Mouse (Mus musculus) left cerebral cortex, adult 18-20 months (tissue): ENCODE results near the gene Mcoln1. TPM values are rescaled to one million over a fixed set of nuclear protein-coding genes. Genes with fewer than 3 reads are reported as not detected.

Experiments
- DNase-seq, 2 experiments: peaks; one replicate each; pipeline ENCODE4 v3.0.0; 2021 to 2022; ENCODE audit warnings: low spot score in 2 of 2, mixed read lengths in 1 of 2
- total RNA-seq, 2 experiments: library from RNA; stranded (reverse); gene quantifications; 2 replicates each; pipeline ENCODE4 v1.2.3; 2021

Gene Mcoln1
- total RNA-seq, 2 experiments from 2014 or later: 82.2 to 92.0 TPM

DNA sequence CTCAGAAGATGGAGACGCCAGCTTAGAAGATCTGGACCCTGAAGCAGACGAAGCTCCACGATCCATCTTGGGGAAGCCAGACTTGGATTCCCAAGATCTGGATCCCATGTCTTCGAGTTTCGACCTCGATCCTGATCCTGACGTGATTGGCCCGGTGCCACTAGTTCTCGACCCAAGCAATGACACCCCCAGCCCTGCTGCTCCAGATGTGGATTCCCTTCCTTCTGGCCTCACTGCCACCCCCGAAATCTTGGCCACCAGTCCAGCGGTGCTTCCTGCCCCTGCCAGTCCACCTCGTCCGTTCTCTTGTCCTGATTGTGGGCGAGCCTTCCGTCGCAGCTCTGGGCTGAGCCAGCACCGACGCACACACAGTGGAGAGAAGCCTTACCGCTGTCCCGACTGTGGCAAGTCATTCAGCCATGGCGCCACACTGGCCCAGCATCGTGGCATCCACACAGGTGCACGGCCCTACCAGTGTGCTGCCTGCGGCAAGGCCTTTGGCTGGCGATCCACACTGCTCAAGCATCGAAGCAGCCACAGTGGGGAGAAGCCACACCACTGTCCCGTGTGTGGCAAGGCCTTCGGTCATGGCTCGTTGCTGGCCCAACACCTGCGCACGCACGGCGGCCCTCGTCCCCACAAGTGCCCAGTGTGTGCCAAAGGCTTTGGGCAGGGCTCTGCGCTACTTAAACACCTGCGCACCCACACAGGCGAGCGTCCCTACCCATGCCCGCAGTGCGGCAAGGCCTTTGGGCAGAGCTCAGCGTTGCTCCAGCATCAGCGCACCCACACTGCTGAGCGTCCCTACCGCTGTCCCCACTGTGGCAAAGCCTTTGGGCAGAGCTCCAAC lies 4.5 kb upstream of the Mcoln1 start:
- DNase-seq: no peak

DNA sequence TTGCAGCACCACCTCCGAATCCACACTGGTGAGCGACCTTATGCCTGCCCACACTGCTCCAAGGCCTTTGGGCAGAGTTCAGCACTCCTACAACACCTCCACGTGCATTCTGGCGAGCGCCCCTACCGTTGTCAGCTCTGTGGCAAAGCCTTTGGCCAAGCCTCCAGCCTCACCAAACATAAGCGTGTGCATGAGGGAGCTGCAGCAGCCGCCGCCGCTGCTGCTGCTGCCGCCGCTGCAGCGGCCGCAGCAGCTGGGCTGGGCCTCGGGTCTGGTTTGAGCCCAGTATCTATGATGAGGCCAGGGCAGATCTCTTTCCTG lies 3.9 kb upstream of the Mcoln1 start:
- DNase-seq: no peak

DNA sequence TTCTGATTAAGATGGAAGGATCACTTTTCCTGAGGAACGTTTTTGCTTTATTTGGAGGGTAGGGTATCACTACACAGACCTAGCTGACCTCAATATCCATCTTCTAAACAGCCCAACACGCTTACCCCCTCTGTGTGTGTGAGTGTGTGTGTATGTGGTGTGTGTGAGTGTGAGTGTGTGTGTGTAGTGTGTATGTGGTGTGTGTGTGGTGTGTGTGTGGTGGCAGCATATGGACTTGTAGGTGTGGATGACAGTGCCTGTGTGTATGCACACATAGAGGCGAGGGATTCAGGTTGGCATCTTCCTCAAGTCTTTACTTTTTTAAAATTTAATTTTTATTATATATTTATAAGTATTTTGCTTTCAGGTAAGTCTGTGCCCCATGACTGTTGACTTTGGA lies 1.7 kb upstream of the Mcoln1 start:
- DNase-seq: no peak

DNA sequence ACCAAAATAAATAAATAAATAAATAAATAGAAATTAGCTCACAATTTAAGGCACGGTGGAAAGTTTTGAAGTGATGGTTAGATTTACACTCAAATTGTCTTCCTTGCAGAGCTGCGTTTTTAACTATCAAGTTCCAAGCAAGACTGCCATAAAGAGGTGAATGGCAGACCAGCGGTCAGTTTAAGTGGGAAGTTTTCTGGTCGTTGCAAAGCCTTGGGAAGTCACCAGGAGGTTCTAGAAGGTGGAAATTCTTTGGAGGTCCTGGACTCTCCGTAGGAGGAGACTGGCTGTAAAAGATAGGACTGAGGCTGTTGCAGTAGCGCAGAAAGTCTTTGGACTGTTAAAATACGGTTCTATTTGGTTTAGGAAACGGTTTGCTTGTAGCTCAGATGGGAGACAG lies 506 bp upstream of the Mcoln1 start:
- DNase-seq: no peak

DNA sequence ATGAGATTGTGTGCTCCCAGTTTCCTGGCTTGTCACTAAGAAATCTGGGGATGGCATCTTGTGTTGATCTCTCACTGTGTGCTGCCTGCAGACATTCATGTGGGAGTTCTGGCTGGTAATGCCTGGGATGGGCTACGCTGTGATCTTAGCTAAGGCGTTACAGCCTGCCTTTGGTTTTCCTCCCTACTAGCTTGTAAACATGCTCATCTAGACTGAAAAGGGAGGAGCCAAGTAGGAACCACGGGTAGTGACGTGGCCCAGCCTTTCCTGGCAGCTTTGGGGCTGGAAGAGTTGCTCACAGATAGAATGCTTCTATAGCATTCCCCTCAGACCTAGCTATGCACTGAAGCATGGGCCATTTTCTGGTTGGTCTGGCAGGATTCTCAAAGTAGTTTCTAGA lies 2.0 kb downstream of the Mcoln1 start:
- DNase-seq: peak in 1 of 2 experiments; percentile 42

DNA sequence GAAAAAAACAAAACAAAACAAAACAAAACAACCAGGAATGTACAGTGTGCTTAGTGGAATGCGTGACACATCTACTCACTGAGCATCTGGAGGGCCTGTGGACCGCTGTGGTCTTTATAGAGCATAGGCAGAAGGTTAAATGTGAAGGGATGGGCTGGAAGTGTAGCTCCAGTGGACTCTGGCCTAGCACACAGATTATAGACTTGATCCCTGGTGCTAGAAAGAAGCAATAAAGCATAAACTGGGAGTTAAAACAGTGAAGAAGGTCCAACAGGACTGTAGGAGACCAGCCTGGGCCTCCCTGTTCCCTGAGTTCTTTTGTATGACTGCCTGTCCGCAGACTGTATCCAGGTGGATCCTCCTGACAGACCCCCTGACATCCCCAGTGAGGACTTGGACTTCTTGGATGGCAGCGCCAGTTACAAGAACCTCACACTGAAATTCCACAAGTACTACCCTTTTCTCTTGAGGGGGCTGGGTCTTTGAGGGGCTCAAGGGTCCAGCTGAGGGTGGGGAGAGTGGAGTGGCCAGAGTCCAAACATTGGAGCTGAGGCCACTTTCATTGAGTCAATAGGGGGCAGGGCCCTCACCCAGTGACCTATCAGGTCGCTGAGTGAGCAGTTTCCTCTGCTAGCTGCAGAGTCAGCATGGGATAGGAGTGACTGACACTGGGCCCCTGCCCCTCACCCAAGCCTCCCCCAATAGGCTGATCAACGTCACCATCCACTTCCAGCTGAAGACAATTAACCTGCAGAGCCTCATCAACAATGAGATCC lies 7.9 kb downstream of the Mcoln1 start:
- DNase-seq: no peak

DNA sequence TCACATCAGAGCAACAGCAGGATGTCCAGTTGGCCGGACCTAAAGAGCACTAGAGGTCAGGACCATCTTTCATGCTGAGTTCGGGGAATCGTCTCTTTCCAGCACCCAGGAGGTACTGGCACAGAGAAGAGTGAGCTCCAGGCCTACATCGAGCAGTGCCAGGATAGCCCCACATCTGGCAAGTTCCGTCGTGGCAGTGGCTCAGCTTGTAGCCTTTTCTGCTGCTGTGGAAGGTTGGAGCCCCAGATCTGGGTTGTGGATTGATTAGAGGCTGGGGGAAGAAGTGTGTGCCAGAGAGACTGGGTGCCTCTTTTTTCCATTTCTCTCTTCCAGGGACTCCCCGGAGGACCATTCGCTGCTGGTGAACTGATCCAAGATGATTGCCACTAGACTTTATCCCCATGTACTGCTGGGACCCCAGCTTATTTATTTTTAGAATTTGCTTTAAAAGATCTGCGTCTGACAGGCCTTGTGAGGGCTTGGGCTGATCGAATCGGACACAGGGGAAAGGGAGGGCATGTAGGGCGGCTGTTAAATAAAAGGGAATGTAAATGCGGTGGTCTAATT lies 14.5 kb downstream of the Mcoln1 start:
- DNase-seq: no peak

DNA sequence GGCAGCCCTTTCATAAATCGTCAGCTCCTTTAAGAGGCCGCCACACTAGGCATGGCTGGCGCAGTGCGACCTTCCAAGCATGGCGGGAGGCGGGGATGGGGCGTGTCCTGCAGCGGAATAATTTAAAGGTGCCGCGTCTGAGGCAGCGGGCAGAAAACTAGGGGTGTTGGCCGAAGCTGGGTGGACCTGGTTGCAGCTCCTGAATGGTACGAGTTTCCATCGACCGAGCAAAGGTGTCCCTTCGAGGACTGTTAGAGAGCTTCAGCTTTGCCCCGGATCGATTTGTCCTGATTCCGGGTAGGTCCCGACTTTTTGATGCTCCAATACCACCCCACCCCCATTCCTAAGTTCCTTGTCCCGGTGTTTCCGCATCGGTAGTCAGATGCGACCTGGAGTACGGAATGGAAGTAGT lies 15.0 kb downstream of the Mcoln1 start, which contains the start of gene Pnpla6:
Gene Pnpla6, plus strand, starts transcription at position 125 of the 412 bp plus-strand sequence.
- peak; percentile 90 to 92 for DNase-seq

DNA sequence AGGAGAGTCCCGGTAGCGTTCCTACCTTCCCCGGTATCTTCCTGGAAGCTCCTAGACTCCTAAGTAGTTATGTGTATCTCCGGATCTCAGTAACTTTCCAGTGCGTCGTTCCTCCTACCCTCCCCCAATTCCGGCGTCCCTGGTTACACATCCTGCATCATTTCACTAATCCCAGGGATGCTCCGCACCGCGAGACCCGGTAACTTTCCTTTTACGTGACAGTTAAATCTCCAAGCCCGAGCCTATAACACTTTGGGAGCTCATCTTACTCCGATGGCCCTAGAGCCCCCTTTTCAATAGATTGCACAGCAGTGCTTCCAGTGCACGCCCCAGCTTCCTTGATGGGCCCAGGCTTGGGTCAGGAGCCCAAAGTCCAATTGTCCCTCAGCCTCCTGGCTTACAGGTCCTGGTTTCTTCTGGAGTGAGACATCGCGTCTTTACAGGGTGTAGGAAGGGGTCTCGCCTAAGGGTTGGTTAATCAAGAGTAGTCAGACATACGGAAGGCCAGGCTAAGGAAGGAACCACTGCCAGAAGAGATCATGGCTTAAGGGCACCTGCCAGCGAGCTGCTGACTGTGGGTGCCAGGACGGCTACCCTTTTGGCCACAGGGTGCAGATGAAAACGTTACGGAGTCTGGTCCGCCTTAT lies 15.6 kb downstream of the Mcoln1 start:
- peak; percentile 55 to 62 for DNase-seq

DNA sequence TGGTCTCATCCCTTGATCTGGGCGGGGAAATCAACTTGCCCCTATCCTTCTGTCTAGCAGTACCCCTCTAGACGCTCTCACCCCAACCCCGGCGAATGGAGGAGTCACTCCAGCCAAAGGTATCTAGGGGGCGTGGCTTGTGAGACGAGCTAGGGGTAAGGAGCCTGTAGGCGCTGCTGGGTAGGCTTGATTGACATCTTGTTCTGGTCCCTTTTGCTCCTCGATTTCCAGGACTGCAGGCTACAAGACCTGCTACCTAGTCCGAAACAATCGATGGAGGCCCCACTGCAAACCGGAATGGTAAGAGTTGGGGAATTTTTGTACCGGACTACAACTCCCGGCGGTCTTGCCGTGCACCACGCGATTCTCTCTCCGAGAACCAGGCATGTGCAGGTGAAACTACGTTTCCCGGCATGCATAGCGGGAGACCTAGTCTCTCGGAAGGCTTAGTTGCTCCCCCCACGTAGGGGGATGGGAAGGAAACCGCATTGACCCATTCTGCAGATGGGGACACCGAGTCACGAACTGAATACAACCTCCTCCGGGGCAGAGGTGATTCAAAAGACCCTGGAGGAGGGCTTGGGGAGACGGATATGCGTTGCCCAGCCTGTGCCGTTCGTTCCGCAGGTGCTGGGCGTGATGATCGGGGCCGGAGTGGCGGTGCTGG lies 16.3 kb downstream of the Mcoln1 start:
- DNase-seq: peak; percentile 95 to 98

DNA sequence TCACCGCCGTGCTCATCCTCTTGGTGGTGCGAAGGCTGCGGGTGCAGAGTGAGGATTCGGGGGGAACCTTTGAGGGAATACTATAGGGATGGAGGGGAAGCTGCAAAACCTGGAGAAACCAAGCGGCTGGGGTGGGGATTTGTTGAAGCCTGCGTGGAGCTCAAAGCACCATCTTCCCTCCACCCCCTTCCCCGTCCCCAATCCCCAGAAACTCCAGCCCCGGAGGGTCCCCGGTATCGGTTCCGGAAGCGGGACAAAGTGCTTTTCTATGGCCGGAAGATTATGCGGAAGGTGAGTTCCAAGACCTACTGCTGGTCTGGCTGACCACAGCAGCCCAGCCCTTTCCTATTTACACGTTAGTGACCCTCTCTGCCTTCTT lies 16.8 kb downstream of the Mcoln1 start:
- DNase-seq: peak in 1 of 2 experiments; percentile 18

DNA sequence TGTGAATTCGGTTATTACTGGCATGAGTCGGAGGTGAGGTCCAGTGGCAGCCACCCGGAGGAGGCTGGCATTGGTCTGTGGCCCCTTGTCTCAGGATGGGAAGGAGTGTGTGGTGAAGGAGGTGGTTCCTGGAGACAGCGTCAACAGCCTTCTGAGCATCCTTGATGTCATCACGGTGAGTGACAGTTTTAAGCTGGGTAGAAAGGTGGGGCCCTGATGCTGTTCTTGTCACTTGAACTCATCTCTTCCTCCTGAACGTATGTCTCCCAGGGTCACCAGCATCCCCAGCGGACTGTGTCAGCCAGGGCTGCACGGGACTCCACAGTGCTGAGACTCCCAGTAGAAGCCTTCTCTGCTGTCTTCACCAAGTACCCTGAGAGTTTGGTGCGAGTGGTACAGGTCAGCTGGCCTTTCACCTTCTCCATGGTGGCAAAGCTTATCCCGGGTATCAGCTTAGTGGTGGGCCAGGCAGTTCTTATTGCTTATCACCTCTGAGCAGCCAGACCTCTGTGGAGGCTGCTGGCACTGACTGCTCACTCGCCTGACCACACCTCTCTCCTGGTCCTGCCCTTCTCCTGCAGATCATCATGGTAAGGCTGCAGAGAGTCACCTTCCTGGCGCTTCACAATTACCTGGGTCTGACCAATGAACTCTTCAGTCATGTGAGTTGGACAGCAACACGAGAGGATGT lies 21.9 kb downstream of the Mcoln1 start:
- DNase-seq: no peak

DNA sequence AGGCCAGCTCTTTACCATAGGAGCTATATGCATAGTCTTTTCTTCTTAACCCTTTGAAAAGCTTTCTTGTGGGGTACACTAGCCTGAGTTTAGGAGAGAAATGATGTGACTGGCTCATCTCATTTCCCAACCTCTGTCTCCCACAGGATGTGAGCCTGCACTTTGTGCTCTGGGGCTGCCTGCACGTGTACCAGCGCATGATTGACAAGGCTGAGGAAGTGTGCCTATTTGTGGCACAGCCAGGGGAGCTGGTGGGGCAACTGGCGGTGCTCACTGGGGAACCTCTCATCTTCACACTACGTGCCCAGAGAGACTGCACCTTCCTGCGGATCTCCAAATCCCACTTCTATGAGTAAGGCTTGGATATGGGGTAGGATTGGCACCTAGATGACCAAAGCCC lies 30.6 kb downstream of the Mcoln1 start:
- no peak for DNase-seq

DNA sequence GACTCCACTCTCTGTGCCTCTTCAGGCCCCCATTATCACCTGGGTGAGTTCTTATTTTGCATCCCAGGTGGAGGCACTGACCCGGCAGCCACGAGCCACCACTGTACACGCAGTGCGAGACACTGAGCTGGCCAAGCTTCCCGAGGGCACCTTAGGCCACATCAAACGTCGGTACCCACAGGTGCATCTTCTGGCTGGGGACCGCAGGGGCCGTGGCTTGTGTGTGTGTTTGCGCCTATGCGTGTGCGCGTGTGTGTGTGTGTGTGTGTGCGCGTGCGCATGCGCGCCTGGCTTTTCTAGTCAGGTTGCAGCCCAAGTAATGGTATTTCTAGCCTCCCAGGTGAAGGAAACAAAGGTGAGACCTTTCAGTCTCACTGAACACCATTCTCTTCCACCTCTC lies 31.7 kb downstream of the Mcoln1 start:
- DNase-seq: no peak

DNA sequence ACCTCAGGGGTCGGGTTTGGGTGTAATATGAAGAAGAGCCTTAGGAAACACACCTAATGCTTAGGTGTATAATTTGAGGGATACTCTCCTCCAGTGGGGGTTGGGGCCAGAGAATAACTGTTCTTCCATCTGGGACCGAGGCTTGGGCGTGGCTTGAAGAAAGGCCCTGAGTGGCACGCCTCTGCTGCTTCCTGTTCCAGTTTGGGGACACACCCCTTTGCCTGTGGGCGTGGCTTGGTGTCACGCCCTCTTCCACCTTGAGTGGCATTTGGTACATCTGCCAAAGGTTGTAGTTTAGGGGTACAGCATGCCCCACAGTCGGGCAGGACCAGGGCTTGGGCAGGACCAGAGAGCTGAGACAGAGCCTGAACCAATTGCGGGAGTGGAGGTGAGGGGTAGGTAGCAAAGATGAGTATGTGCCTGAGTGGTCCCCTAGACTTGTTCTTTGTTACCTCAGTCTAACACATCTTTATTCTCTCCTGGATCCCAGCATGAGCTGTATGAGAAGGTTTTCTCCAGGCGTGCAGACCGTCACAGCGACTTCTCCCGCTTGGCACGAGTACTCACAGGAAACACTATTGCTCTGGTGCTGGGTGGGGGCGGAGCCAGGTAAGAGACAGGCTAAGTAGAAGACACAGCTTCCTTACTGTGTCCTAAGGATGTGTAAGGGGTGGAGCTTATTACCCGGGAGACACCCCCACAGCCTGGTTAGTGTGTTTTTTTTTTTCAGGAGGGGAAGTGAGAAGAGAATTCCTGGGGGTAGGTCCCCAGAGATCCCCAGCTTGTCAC lies 36.0 kb downstream of the Mcoln1 start:
- no peak for DNase-seq

DNA sequence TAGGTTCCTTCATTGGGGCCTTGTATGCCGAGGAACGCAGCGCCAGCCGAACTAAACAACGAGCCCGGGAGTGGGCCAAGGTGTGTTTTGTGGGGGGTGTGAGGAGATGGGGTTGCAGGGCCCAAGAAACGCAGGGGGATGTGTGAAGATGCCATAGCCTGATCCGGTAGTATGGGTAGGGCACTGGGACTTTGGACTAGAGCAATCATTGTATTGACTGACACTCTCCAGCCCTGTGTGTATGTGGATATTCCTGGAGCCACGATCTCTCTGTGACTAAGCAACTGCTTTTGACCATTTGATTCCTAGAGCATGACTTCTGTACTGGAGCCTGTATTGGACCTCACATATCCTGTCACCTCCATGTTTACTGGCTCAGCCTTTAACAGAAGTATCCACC lies 36.7 kb downstream of the Mcoln1 start:
- no peak for DNase-seq

DNA sequence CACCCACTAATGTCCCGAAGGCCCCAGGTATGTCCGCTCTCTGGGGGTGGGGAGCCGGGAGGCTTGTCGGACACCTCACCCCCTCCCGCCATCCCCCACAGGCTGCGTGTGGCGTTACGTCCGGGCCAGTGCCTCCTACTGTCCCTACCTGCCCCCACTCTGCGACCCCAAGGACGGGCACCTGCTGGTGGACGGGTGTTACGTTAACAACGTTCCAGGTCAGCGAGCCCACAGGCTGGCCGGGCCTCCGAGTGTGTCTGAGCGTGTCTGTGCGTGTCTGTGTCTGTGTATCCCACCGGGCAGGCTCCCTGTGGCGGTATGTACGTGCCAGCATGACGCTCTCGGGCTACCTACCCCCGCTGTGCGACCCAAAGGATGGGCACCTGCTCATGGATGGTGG lies 37.4 kb downstream of the Mcoln1 start:
- no peak for DNase-seq

DNA sequence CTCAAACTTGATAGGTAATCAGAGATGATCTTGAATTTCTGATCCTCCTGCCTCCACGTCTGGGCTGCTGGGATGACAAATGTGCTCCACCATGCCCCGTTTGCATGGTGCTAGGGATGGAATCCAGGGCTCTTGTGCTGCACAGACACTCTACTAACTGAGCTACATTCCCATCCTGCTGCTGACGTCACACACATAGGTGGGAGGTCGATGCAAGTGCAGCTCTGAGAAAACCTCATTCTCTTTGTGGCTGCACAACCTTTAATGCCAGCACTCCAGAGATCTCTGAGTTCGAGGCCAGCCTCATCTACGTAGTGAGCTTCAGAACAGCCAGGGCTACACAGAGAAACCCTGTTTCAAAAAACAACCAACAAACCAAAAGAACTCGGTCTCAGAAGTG lies 38.9 kb downstream of the Mcoln1 start:
- no peak for DNase-seq

DNA sequence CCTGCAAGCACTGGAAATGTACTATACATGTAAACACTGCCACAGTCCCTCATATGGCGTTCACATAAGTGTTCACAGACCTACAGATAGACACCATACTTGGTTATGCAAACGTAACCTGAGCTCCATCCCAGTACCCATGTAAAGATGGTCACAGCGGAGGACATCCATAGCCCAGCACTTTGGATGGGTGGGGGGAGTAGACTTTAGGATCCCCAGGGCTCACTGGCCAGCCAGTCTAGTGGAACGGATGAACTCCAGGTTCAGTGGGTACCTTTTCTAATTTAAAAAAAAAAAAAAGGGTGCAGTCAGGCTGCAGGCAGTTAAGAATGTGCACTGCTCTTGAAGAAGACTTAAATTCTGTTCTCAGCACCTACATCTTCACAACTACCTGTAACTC lies 39.8 kb downstream of the Mcoln1 start:
- DNase-seq: no peak

DNA sequence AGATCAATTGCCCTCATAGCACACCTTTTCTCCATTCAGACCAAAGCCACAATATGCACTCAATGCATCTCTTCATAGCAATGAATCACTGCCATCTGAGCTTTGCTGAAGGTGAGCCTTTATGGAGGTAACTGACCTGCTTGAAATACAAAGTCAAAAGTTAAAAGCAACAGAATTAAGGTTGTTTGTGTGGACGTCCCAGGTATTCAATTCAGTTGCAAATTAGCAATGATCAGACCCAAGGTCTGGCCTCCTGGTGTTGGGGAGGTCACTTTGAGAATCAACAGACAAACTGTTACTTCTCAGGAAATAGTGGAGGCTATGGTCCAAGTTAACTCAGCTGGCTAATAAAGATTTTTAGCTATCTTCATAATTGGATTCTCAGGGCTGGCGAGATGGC lies 46.3 kb downstream of the Mcoln1 start:
- DNase-seq: no peak
